Comparison of ENCODE assay signal across 21 mouse cellular contexts in the genomic region with DNA sequence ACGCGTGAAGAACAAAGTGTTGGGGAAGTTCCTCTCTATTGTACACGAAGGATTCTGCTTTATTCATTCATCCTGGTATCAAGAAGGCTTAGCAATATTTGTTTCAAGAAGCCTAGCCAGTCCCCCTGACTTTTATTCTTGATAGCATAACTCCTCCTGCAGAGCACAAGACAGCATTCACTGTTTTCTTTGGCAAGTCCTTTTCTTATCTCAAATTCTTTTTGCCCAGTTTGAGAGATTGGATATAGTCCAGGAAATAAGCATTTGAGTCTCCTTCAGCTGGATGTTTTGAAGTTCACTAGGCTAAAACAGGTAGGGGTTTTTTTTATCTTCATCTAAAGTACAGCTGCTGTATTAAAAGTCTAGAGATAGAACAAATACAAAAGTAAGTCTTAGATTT.
"Had no signal": no experiment of that assay in that cellular context is flagged by ENCODE, and none has a peak within 500 bp of the region (broad histone marks: within the 10 kb centered on the region; RNA-seq: fewer than 3 reads in every experiment).

No protein-coding gene starts in this region.

- H3K27ac ChIP-seq: liver, embryonic 12.5 days; liver, embryonic 14.5 days; midbrain, embryonic 10.5 days; midbrain, embryonic 12.5 days; neural tube, embryonic 13.5 days; neural tube, embryonic 15.5 days had no signal

- DNase-seq: lung, adult 18-20 months; lung, postnatal 14 days; lung, postnatal 4 days; midbrain, embryonic 14.5 days; retina, postnatal 1 day; right cerebral cortex, adult 18-20 months; right cerebral cortex, postnatal 25 days; right cerebral cortex, postnatal 4 days; spleen, adult 18-20 months; thymus, adult 18-20 months; thymus, postnatal 14 days; thymus, postnatal 36 days had no signal

- H3K4me2 ChIP-seq: liver, embryonic 12.5 days; midbrain, embryonic 12.5 days; neural tube, embryonic 13.5 days; neural tube, embryonic 15.5 days had no signal

- H3K9ac ChIP-seq: liver, embryonic 12.5 days; liver, embryonic 14.5 days; midbrain, embryonic 12.5 days; neural tube, embryonic 13.5 days; neural tube, embryonic 15.5 days had no signal

- ATAC-seq: liver, embryonic 12.5 days; midbrain, embryonic 16.5 days had no signal

- H3K27me3 ChIP-seq: liver, embryonic 12.5 days; megakaryocyte, embryonic 14.5 days; midbrain, embryonic 12.5 days; neural tube, embryonic 13.5 days; neural tube, embryonic 15.5 days had no signal

- H3K36me3 ChIP-seq: liver, embryonic 12.5 days; midbrain, embryonic 10.5 days; midbrain, embryonic 12.5 days; neural tube, embryonic 13.5 days; neural tube, embryonic 15.5 days had no signal

- H3K4me3 ChIP-seq: liver, embryonic 12.5 days; megakaryocyte, embryonic 14.5 days; midbrain, embryonic 10.5 days; midbrain, embryonic 12.5 days; myocyte; neural tube, embryonic 13.5 days; neural tube, embryonic 15.5 days had no signal

- H3K9me3 ChIP-seq: liver, embryonic 12.5 days; megakaryocyte, embryonic 14.5 days; midbrain, embryonic 10.5 days; midbrain, embryonic 12.5 days; neural tube, embryonic 13.5 days; neural tube, embryonic 15.5 days had no signal
